Mouse (Mus musculus) liver, postnatal 0 days (tissue): ENCODE data around the gene Bud31. TPM values are rescaled to one million over a fixed set of nuclear protein-coding genes. Genes with fewer than 3 reads are reported as not detected.
A peak's percentile ranks its signal among the peaks of the same experiment; 100 is the strongest.

Experiments
- ATAC-seq: fragments of 200-750 bp; cut with Nextera tagmentation; 2 replicates; pipeline ENCODE4 v1.8.0; 2017; ENCODE audit warnings: mild to moderate bottlenecking, moderate library complexity
- DNase-seq: peaks from one replicate; pipeline ENCODE4 v3.0.0-alpha.2; 2016
- H3K27ac ChIP-seq: fragments of 300-500 bp; sonication (generic); 2 replicates; pipeline ENCODE4 v1.5.1; 2014; ENCODE audit warnings: antibody characterized with exemption, moderate library complexity, mild to moderate bottlenecking, low read depth
- H3K27me3 ChIP-seq: fragments of 300-500 bp; sonication (generic); 2 replicates; pipeline ENCODE4 v1.6.1; 2014; ENCODE audit warnings: low read length, control low read depth, mixed read lengths; ENCODE audit not compliant: insufficient read depth
- H3K36me3 ChIP-seq: fragments of 300-500 bp; sonication (generic); replicated peaks from 2 replicates; pipeline ENCODE4 v1.6.1; 2014; ENCODE audit warnings: mild to moderate bottlenecking, control low read depth, low read length, moderate library complexity, mixed read lengths; ENCODE audit not compliant: insufficient read depth
- H3K4me1 ChIP-seq: fragments of 300-500 bp; sonication (generic); 2 replicates; pipeline ENCODE4 v1.6.1; 2014; ENCODE audit warnings: antibody characterized with exemption, mild to moderate bottlenecking, control low read depth; ENCODE audit not compliant: insufficient read depth
- H3K4me2 ChIP-seq: fragments of 300-500 bp; sonication (generic); 2 replicates; pipeline ENCODE4 v1.6.1; 2014; ENCODE audit warnings: low read depth, mild to moderate bottlenecking, low read length, moderate library complexity, mixed read lengths
- H3K4me3 ChIP-seq: fragments of 300-500 bp; sonication (generic); 2 replicates; pipeline ENCODE4 v1.5.1; 2014; ENCODE audit warnings: low read depth, low read length
- H3K9ac ChIP-seq: fragments of 300-500 bp; sonication (generic); replicated peaks from 2 replicates; pipeline ENCODE4 v1.6.1; 2014; ENCODE audit warnings: mild to moderate bottlenecking, moderate library complexity
- H3K9me3 ChIP-seq: fragments of 300-500 bp; sonication (generic); 2 replicates; pipeline ENCODE4 v1.6.1; 2016; ENCODE audit warnings: mild to moderate bottlenecking, control low read depth, low read length, mixed read lengths
- CTCF ChIP-seq: sonication (generic); IDR thresholded peaks from 2 replicates; pipeline ENCODE4 v1.5.1; 2016; ENCODE audit warnings: antibody characterized with exemption, low read depth
- EP300 ChIP-seq: IDR thresholded peaks from 2 replicates; pipeline ENCODE4 v1.6.1; 2016; ENCODE audit warnings: antibody characterized with exemption, low read depth, mild to moderate bottlenecking
- WGBS: fragments of 180-500 bp; shearing (Covaris S2); extraction: QIAGEN DNeasy Blood & Tissue Kit; methylation state at CpG from one replicate; pipeline ENCODE4 v1.1.7; 2014; ENCODE audit not compliant: insufficient replicate concordance; 5-methylcytosine and 5-hydroxymethylcytosine counted together
- polyA plus RNA-seq: library from polyadenylated mRNA; unstranded; fragments of >200 nt; fragmentation: Nextera tagmentation; extraction: Ambion mirVana; gene quantifications from 2 replicates; pipeline ENCODE4 v1.2.1, GENCODE M21; 2015

Gene Bud31
- polyA plus RNA-seq, 1 experiment from 2014 or later: 97.2 TPM

DNA sequence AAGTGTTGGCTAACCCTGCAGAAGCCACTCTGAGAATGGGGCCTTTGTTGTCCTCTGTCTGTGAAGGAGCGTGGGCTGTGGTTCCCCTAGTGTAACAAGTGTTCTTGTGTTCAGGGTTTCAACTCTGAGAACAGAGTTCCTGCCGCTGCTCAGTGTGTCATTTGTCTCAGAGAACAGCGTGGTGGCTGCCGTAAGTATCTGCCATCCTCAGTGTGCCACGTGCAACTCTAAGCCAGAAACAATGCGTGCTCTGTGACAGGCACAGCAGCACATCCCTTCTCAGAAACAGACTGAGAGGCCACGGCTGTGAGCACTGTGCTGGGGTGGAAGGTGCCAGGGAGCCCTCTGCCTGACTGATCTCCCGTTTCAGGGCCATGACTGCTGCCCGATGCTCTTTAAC is 35.8 kb upstream of the Bud31 start:
- no peaks in the 10 kb centered on the region for H3K27me3 ChIP-seq
- no peaks in the 10 kb centered on the region for H3K4me1 ChIP-seq
- H3K27ac ChIP-seq: no peak overlapping the region
- WGBS: 93% methylated on average over 9 of the region's 9 CpGs
- TF ChIP-seq CTCF (no peak), EP300 (no peak)
- H3K9me3 ChIP-seq: no peaks in the 10 kb centered on the region
- no peak overlapping the region for H3K4me3 ChIP-seq
- peaks cover 79% of the 10 kb centered on the region for H3K36me3 ChIP-seq
- DNase-seq (no peak), ATAC-seq (no peak)
- no peak overlapping the region for H3K9ac ChIP-seq
- H3K4me2 ChIP-seq: no peak overlapping the region

DNA sequence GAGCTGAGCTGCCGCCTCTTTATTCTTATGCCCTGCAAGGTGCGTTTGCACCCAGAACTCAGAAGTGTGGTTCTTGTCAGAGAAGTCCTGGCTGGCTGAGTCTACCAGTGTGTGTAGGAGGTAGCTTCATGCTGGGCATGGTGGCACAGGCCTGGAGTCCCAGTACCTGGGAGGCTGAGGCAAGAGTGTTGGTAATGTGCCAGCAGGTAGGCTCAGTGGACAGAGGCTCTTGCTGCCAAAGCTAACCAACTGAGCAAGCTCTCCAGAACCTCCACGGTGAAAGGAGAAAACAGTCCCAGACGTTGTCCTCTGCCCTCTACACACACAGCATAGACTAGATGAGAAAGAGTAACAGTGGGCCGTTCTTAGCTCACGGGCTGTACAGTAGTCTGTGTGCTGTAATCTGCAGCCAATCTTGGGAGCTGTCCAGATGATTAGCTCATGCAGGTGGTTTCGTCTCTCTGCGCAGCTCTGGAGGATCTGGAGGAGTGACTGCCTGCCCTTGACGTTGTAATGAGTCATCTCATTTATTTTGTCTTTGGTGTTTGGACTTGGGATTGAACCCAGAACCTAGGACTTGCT is 34.4 kb upstream of the Bud31 start:
- H3K27ac ChIP-seq: no peak overlapping the region
- no peak overlapping the region for H3K4me2 ChIP-seq
- no peak overlapping the region for H3K9ac ChIP-seq
- DNase-seq (no peak), ATAC-seq (0 out of 2 replicates have a peak, but pooled peaks have one; percentile 27)
- no peaks in the 10 kb centered on the region for H3K4me1 ChIP-seq
- no peaks in the 10 kb centered on the region for H3K9me3 ChIP-seq
- no peak overlapping the region for H3K4me3 ChIP-seq
- H3K36me3 ChIP-seq: peaks cover 66% of the 10 kb centered on the region
- TF ChIP-seq CTCF (no peak), EP300 (no peak)
- H3K27me3 ChIP-seq: no peaks in the 10 kb centered on the region
- 76% methylated on average over 9 of the region's 9 CpGs for WGBS

DNA sequence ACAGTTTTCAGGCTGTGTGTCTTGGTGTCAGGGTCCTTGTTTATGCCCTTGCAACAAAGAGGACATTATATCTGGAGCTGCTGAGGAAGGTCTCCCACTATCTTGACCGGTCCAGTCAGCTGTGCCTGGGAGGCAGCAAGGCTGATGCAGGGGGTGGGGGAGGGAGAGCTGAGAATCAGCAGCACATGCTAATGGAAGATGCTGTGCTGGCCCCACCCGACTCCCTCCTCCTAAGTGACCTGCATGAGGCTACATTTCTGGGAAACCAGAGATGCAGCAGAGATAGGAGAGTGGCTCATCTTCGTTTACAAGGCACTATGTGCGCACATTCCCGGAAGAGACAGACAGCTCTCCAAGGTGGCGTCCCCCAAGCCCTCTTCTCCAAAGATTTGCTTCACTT is 29.8 kb upstream of the Bud31 start:
- no peak overlapping the region for H3K4me3 ChIP-seq
- H3K36me3 ChIP-seq: peaks cover 32% of the 10 kb centered on the region
- no peaks in the 10 kb centered on the region for H3K27me3 ChIP-seq
- no peaks in the 10 kb centered on the region for H3K9me3 ChIP-seq
- peaks cover 6% of the 10 kb centered on the region for H3K4me1 ChIP-seq
- DNase-seq: no peak
- WGBS: 74% methylated on average over 6 of the region's 6 CpGs
- H3K27ac ChIP-seq: no peak overlapping the region
- H3K9ac ChIP-seq: no peak overlapping the region
- TF ChIP-seq EP300: no peak
- no peak for TF ChIP-seq CTCF
- H3K4me2 ChIP-seq: no peak overlapping the region
- no peak for ATAC-seq

DNA sequence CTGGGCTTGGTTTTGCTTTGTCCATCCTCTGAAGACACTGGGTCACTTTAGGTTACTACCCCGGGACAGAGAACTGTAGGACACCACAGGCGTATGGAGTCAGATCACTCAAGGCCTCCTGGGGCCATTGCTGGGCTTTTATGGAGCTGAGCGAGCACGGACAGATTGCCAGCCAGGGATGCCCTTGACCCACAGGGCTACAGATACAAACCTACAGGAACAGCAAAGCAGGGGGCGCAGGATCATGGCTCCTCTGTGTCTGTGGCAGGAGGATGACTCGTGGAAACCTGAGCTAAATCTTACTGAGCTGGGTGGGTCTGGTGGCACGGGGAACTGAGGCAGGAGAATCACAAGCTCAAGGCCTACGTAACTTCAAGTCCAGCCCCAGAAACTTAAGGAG is 27.6 kb upstream of the Bud31 start:
- ATAC-seq: no peak
- WGBS: 75% methylated on average over 8 of the region's 8 CpGs
- TF ChIP-seq CTCF (no peak), EP300 (no peak)

DNA sequence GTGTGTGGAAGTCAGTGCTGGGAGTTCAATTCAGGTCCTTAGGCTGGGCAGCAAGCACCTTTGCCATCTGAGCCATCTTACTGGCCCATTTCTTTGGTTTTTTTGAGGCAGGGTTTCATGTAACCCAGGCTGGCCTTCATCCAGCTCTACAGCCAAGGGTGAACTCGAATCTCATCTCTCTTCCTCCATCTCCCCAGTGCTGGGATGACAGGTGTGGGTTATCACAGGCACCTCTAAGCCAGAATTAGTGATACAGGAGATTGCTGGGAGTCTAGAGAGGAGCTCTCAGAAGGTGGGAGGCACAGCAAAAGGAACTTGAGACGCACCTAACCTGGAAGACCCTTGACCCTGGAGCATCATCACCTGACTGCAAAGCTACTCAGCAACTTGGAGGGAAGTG is 26.7 kb upstream of the Bud31 start:
- Histone ChIP-seq H3K4me2 (peak overlapping the region; percentile 83), H3K9ac (peak overlapping the region; percentile 82; the same call in 1 of the 2 replicates), H3K4me1 (peaks cover 10% of the 10 kb centered on the region), H3K9me3 (no peaks in the 10 kb centered on the region), H3K4me3 (peak overlapping the region; percentile 66), H3K27me3 (no peaks in the 10 kb centered on the region), H3K36me3 (peaks cover 8% of the 10 kb centered on the region; the same call in 1 of the 2 replicates), H3K27ac (peak overlapping the region; percentile 90; the same call in 1 of the 2 replicates)
- 31% methylated on average over 2 of the region's 2 CpGs for WGBS
- TF ChIP-seq CTCF: no peak
- TF ChIP-seq EP300: no peak
- ATAC-seq: no peak
- no peak for DNase-seq

More for the DNA sequence above, 27.6 kb upstream of the Bud31 start:
- Histone ChIP-seq H3K27ac (no peak overlapping the region), H3K9ac (no peak overlapping the region), H3K27me3 (no peaks in the 10 kb centered on the region), H3K4me2 (no peak overlapping the region), H3K4me1 (peaks cover 10% of the 10 kb centered on the region), H3K36me3 (peaks cover 12% of the 10 kb centered on the region; the same call in 1 of the 2 replicates), H3K4me3 (no peak overlapping the region), H3K9me3 (no peaks in the 10 kb centered on the region)
- no peak for DNase-seq

DNA sequence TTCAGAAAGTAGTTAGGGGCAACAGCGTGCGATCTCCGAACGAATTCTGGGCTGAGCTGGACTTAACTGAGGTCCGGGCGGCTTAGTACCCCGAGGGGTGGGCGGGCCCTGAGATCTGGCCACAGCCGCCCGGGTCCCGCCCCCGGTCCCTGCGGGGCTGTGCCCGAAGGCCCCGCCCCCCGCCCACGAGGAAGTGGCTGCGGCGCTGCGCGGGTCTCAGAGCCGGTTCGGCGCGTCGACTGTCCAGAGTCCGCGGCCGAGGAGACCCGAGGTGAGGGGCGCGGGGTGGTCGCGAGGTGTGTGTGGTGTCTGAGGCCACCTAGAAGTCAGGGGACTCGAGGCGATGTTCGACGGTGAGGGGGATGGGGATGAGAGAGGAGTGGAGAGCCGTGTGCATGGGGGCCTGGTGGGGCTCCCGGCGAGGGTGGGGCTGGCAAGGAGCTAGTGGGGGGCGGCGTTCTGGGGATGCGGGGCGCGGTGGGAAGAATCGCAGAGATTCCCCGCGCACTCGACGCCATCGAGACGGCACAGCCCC is 26.0 kb upstream of the Bud31 start, which contains the start of gene Arpc1b:
TSS of gene Arpc1b (plus strand) at position 145 of the 535 bp plus-strand sequence.
- Histone ChIP-seq H3K9me3 (no peaks in the 10 kb centered on the region), H3K9ac (peak within 1 kb of the TSS; percentile 82), H3K4me1 (peaks cover 10% of the 10 kb centered on the region), H3K27ac (peak within 1 kb of the TSS; percentile 90), H3K4me3 (peak within 1 kb of the TSS; percentile 66), H3K4me2 (peak within 1 kb of the TSS; percentile 83), H3K36me3 (peaks cover 4% of the 10 kb centered on the region; the same call in 1 of the 2 replicates), H3K27me3 (no peaks in the 10 kb centered on the region)
- TF ChIP-seq CTCF (no peak), EP300 (no peak)
- ATAC-seq: peak; percentile 73
- DNase-seq: peak; percentile 85
- 0% methylated on average over 28 of the region's 53 CpGs for WGBS
